Mouse (Mus musculus): ENCODE measurements at regions not wholly inside any gene's neighbourhood (a gene's known extent, or its start where the extent isn't known, plus 50 kb on each side); places are given as distances from the start of the nearest gene placed in this dataset.

DNA sequence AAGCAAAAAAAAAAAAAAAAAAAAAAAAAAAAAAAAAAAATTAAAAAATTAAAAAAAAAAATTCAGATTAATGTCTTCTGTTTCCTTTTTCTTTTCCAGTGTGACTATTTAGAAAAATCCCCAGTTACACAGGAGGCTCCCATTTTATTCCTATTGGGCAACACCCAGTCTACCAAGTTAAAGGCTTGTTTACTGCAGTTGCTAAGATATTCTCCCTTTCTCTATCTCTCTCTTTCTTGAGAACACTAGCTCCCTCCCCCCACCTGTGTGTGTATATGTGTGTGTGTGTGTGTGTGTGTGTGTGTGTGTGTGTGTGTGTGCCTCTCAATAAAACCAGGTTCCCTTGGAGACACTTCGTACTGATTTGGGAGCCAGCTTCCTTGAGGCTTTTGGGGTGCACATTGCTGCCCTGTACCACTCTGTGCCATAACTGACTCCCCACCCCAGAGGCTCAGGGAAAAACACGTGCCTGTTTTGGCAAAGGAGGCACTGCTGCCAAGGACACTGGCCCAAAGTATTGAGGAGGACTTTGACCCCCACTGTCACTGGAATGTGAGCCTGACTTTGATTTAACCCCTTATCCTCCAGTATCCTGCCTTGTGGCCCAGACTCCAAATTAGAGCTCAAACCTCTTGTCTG is 50.3 kb downstream of the Anapc15-ps start:
- no peak for DNase-seq (ENCODE audit: low read depth, low spot score)

DNA sequence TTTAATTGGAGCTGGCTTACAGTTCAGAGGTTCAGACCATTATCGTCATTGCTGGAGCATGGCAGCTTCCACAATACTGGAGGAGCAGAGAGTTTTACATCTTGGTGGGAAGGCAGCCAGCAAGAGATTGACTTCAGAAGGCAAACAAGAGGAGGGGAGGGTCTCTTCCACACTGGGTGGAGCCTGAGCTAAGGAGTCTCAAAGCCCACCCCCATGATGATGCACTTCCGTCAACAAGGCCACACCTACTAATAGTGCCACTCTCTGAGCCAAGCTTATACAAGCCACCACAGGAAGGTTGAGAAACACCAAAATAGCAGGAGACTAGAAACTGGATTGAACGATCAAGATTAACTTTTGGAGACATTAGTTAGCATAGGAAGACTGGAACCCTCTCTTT is 52.5 kb downstream of the Anapc15-ps start:
- no peak for DNase-seq (ENCODE audit: low read depth, low spot score)

DNA sequence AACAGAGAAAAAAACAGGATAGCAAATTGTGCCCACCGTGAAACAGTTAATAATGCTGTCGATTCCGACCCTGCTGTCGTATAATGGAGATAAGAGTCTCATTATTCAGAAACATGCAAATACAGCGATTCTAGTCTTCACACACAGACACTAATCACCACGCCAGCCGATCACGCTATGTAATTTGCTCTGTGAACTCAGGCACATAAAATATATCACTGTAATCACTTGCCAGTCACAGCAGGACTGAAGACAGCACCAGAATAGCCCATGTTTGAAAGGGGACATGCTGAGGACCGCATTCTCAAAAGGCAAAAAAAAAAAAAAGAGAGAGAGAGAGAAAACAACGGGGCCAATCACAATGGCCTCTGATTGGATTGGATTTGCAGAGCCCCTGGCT is 53.6 kb downstream of the Anapc15-ps start:
- peak; percentile 17 for DNase-seq (ENCODE audit: low read depth, low spot score)

DNA sequence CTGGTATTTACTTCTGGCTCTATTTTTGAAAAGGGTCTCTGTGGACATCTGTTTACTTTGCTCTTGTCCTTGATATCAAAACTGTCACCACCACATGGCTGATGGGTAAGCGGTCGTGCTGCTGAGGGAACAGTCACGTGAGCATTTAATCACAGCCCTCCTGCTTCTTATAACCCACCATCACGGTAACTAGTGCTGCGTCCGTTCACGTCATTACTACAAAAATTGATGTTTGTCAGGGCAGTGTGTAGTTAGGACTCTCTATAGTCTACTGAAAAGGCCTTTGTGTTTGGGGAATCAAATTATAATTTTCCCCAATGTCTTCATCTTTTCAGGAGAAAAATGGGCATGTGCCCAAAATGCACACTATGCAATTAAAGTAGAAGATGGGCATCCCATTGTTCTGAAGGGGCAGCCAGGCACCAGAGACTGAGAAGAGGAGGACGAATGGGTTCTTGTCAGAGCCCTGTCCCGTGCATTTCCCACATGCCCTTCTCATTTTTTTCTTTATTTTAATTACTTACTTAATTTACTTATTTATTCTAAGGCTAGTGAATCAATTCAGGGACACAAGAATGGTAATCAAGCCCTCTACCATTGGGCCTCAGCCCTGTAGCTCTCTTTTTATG is 54.6 kb upstream of the Nudt4 start:
- DNase-seq (ENCODE audit: low read depth, low spot score), result no peak

DNA sequence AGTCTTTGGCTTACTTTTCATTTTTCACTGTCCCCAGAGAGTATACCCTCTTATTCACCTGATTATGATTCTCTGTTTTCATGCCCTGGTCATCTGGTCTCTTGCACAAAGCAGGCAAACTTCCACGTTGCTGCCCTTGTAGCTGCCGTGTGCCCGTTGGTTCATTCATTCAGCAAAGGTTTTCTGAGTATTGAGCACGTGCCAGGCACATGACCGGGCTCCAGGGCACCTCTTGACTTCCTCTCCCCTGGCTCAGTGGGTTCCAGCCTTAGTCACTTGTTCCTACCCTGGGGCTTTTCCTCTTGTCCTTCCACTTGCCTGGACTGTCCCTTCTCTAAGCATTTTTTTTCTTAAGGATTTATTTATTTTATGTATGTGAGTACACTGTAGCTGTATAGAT is 52.9 kb upstream of the Nudt4 start:
- no peak for DNase-seq (ENCODE audit: low read depth, low spot score)

DNA sequence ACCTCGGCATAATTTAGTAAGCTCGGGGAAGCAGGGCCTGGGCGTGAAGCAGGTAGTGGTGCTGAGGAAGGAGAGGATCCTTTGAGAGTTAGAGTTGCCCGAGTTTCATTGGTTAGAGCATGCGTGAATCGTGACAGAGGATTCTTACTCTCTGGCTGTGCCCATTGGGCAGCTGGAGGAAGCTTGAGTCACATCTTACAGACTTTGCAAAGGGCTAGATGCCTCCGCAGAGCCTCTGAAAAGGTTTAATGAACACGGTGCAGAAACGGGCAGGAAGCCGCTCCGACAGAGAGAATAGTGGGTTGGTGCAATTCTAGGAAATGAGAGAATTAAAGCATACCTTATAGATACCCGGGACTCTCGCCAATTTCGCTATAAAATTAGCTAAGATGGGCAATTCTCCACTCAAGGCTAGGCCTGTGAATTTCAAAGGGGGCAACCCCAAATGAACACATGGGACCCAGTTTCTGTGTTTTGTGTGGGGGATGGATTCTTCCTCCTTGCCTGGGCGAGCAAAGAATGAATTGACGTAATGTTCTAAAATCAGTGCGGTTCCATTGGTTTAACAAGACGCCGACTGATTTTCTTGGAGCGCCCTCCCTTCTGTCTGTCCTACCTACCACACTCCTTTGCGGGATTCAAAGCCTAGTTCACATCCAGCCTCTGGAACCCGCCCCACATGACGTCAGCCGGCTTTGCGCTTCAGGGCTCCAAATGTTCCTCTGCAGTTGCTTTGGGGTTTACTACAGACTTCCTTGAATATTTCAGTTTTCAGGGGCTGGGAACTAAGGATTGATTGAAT is 52.1 kb upstream of the Nudt4 start:
- no peak for DNase-seq (ENCODE audit: low read depth, low spot score)

All from retina, postnatal 7 days (tissue).